Mouse (Mus musculus) right cerebral cortex, postnatal 25 days (tissue): ENCODE measurements around the gene Fap.

ENCODE experiments used
- DNase-seq: peaks from one replicate; pipeline ENCODE4 v3.0.0; 2022

The Fap gene

GRCm38 (mm10) chr2:62517790-62518189 lies 56.1 kb downstream of the Fap start:
- no peak for DNase-seq

- no peak for DNase-seq
Measured at GRCm38 (mm10) chr2:62514477-62514876, 59.4 kb downstream of the Fap start.

GRCm38 (mm10) chr2:62513477-62513876 lies 60.4 kb downstream of the Fap start:
- DNase-seq: peak; percentile 82

GRCm38 (mm10) chr2:62507130-62507529 lies 66.7 kb downstream of the Fap start:
- no peak for DNase-seq

GRCm38 (mm10) chr2:62506441-62506840 lies 67.4 kb downstream of the Fap start:
- no peak for DNase-seq

- DNase-seq: no peak
Measured at GRCm38 (mm10) chr2:62504269-62504796, 69.5 kb downstream of the Fap start.

- no peak for DNase-seq
Measured at GRCm38 (mm10) chr2:62503326-62503725, 70.5 kb downstream of the Fap start.

GRCm38 (mm10) chr2:62502516-62502915 lies 71.4 kb downstream of the Fap start:
- no peak for DNase-seq

GRCm38 (mm10) chr2:62498821-62499220 lies 75.1 kb downstream of the Fap start:
- no peak for DNase-seq

GRCm38 (mm10) chr2:62498086-62498485 lies 75.8 kb downstream of the Fap start:
- no peak for DNase-seq

GRCm38 (mm10) chr2:62497333-62498002 lies 76.4 kb downstream of the Fap start:
- no peak for DNase-seq

GRCm38 (mm10) chr2:62495407-62495806 lies 78.5 kb downstream of the Fap start:
- DNase-seq: no peak

GRCm38 (mm10) chr2:62489832-62490231 lies 84.0 kb downstream of the Fap start:
- DNase-seq: no peak

GRCm38 (mm10) chr2:62484906-62485305 lies 89.0 kb downstream of the Fap start:
- DNase-seq: no peak

- DNase-seq: no peak
Measured at GRCm38 (mm10) chr2:62483550-62483949, 90.3 kb downstream of the Fap start, which contains the start of gene Gcg. Gene Gcg (minus strand): TSS chr2:62483650.

GRCm38 (mm10) chr2:62480285-62481198 lies 93.3 kb downstream of the Fap start:
- DNase-seq: no peak

GRCm38 (mm10) chr2:62469551-62469950 lies 104.3 kb downstream of the Fap start:
- no peak for DNase-seq

- DNase-seq: no peak
Measured at GRCm38 (mm10) chr2:62463287-62463686, 110.6 kb downstream of the Fap start.

- DNase-seq: no peak
Measured at GRCm38 (mm10) chr2:62462174-62462573, 111.7 kb downstream of the Fap start.

- no peak for DNase-seq
Measured at GRCm38 (mm10) chr2:62460815-62461450, 112.9 kb downstream of the Fap start.

- DNase-seq: no peak
Measured at GRCm38 (mm10) chr2:62460231-62460710, 113.6 kb downstream of the Fap start.

GRCm38 (mm10) chr2:62459241-62460174 lies 114.4 kb downstream of the Fap start:
- no peak for DNase-seq
